Mouse (Mus musculus): ENCODE results near the gene Fam71a. TPM values are rescaled to one million over a fixed set of nuclear protein-coding genes. Genes with fewer than 3 reads are reported as not detected.
A peak's percentile ranks its signal among the peaks of the same experiment; 100 is the strongest.

Fam71a gene
- polyA plus RNA-seq, 1 experiment from 2014 or later, result not detected

GRCm38 (mm10) chr1:191192213-191192612, 27.6 kb upstream of the Fam71a start:
- no peak overlapping the region for H3K4me2 ChIP-seq
- H3K27me3 ChIP-seq, result peaks cover 44% of the 10 kb centered on the region
- H3K4me3 ChIP-seq, result no peak overlapping the region
- H3K27ac ChIP-seq, result no peak overlapping the region
- no peaks in the 10 kb centered on the region for H3K9me3 ChIP-seq
- H3K9ac ChIP-seq, result no peak overlapping the region
- 50% methylated on average over 6 of the region's 6 CpGs for WGBS
- 0 out of 2 replicates have a peak, but pooled peaks cover 5% of the 10 kb centered on the region for H3K4me1 ChIP-seq
- ATAC-seq (ENCODE audit: insufficient number of reproducible peaks, insufficient read depth, low FRiP score, low TSS enrichment, low read depth), result no peak; the same call in 1 of the 2 replicates
- H3K36me3 ChIP-seq, result no peaks in the 10 kb centered on the region

- Histone ChIP-seq H3K4me3 (no peak overlapping the region), H3K36me3 (no peaks in the 10 kb centered on the region), H3K9me3 (no peaks in the 10 kb centered on the region), H3K27me3 (peaks cover 68% of the 10 kb centered on the region), H3K4me2 (no peak overlapping the region), H3K4me1 (peaks cover 25% of the 10 kb centered on the region), H3K27ac (no peak overlapping the region), H3K9ac (no peak overlapping the region)
- no peak for ATAC-seq (ENCODE audit: insufficient number of reproducible peaks, insufficient read depth, low FRiP score, low TSS enrichment, low read depth)
- 44% methylated on average over 6 of the region's 6 CpGs for WGBS
These were observed 25.2 kb upstream of the Fam71a start for GRCm38 (mm10) chr1:191189671-191190372.

GRCm38 (mm10) chr1:191186386-191186770, 21.8 kb upstream of the Fam71a start:
- Histone ChIP-seq H3K4me2 (peak overlapping the region; percentile 99), H3K9me3 (no peaks in the 10 kb centered on the region), H3K36me3 (no peaks in the 10 kb centered on the region), H3K4me1 (peaks cover 45% of the 10 kb centered on the region), H3K27ac (no peak overlapping the region), H3K4me3 (no peak overlapping the region), H3K9ac (no peak overlapping the region), H3K27me3 (peaks cover 92% of the 10 kb centered on the region)
- WGBS, result 4% methylated on average over 7 of the region's 7 CpGs
- no peak for ATAC-seq (ENCODE audit: insufficient number of reproducible peaks, insufficient read depth, low FRiP score, low TSS enrichment, low read depth)

- ATAC-seq (ENCODE audit: insufficient number of reproducible peaks, insufficient read depth, low FRiP score, low TSS enrichment, low read depth), result no peak
- Histone ChIP-seq H3K36me3 (no peaks in the 10 kb centered on the region), H3K27me3 (peaks cover 93% of the 10 kb centered on the region), H3K4me1 (peaks cover 45% of the 10 kb centered on the region), H3K4me2 (peak overlapping the region; percentile 99), H3K4me3 (peak overlapping the region; percentile 60), H3K27ac (no peak overlapping the region), H3K9ac (0 out of 2 replicates have a peak overlapping the region, but pooled peaks have one; percentile 37), H3K9me3 (no peaks in the 10 kb centered on the region)
- WGBS, result under 1% methylated on average over 16 of the region's 16 CpGs
These were observed 21.3 kb upstream of the Fam71a start for GRCm38 (mm10) chr1:191185761-191186385.

- Histone ChIP-seq H3K4me2 (peak overlapping the region; percentile 99), H3K4me3 (peak overlapping the region; percentile 60), H3K4me1 (peaks cover 53% of the 10 kb centered on the region), H3K27me3 (peaks cover 95% of the 10 kb centered on the region), H3K27ac (no peak overlapping the region), H3K9ac (peak overlapping the region; percentile 37; the same call in 1 of the 2 replicates), H3K9me3 (no peaks in the 10 kb centered on the region), H3K36me3 (no peaks in the 10 kb centered on the region)
- no peak for ATAC-seq (ENCODE audit: insufficient number of reproducible peaks, insufficient read depth, low FRiP score, low TSS enrichment, low read depth)
- under 1% methylated on average over 22 of the region's 22 CpGs for WGBS
These were observed 20.2 kb upstream of the Fam71a start for GRCm38 (mm10) chr1:191184841-191185251.

GRCm38 (mm10) chr1:191184066-191184815, 19.6 kb upstream of the Fam71a start:
- H3K27ac ChIP-seq, result no peak overlapping the region
- no peaks in the 10 kb centered on the region for H3K36me3 ChIP-seq
- peaks cover 96% of the 10 kb centered on the region for H3K27me3 ChIP-seq
- ATAC-seq (ENCODE audit: insufficient number of reproducible peaks, insufficient read depth, low FRiP score, low TSS enrichment, low read depth), result no peak
- H3K4me2 ChIP-seq, result peak overlapping the region; percentile 99
- no peaks in the 10 kb centered on the region for H3K9me3 ChIP-seq
- under 1% methylated on average over 42 of the region's 42 CpGs for WGBS
- peaks cover 56% of the 10 kb centered on the region for H3K4me1 ChIP-seq
- peak overlapping the region; percentile 60 for H3K4me3 ChIP-seq
- H3K9ac ChIP-seq, result peak overlapping the region; percentile 65

GRCm38 (mm10) chr1:191183163-191184065, 18.8 kb upstream of the Fam71a start:
- H3K4me2 ChIP-seq, result peak overlapping the region; percentile 99
- peak; percentile 79 for ATAC-seq (ENCODE audit: insufficient number of reproducible peaks, insufficient read depth, low FRiP score, low TSS enrichment, low read depth)
- peaks cover 62% of the 10 kb centered on the region for H3K4me1 ChIP-seq
- H3K9ac ChIP-seq, result peak overlapping the region; percentile 65
- H3K4me3 ChIP-seq, result peak overlapping the region; percentile 60
- WGBS, result under 1% methylated on average over 67 of the region's 67 CpGs
- H3K9me3 ChIP-seq, result no peaks in the 10 kb centered on the region
- no peak overlapping the region for H3K27ac ChIP-seq
- no peaks in the 10 kb centered on the region for H3K36me3 ChIP-seq
- H3K27me3 ChIP-seq, result peaks cover 95% of the 10 kb centered on the region

- Histone ChIP-seq H3K4me1 (peaks cover 70% of the 10 kb centered on the region), H3K4me2 (peak overlapping the region; percentile 99), H3K27ac (no peak overlapping the region), H3K4me3 (peak overlapping the region; percentile 60), H3K9me3 (no peaks in the 10 kb centered on the region), H3K36me3 (no peaks in the 10 kb centered on the region), H3K27me3 (peaks cover 90% of the 10 kb centered on the region), H3K9ac (peak overlapping the region; percentile 65)
- WGBS, result under 1% methylated on average over 61 of the region's 61 CpGs
- ATAC-seq (ENCODE audit: insufficient number of reproducible peaks, insufficient read depth, low FRiP score, low TSS enrichment, low read depth), result no peak
These were observed 18.0 kb upstream of the Fam71a start for GRCm38 (mm10) chr1:191182431-191183162.

- ATAC-seq (ENCODE audit: insufficient number of reproducible peaks, insufficient read depth, low FRiP score, low TSS enrichment, low read depth), result no peak
- Histone ChIP-seq H3K9ac (no peak overlapping the region), H3K4me1 (peaks cover 69% of the 10 kb centered on the region), H3K36me3 (no peaks in the 10 kb centered on the region), H3K9me3 (no peaks in the 10 kb centered on the region), H3K27ac (no peak overlapping the region), H3K4me3 (peak overlapping the region; percentile 60), H3K27me3 (peaks cover 81% of the 10 kb centered on the region), H3K4me2 (peak overlapping the region; percentile 99)
- WGBS, result 42% methylated on average over 12 of the region's 12 CpGs
These were observed 17.0 kb upstream of the Fam71a start for GRCm38 (mm10) chr1:191181469-191182259.

- Histone ChIP-seq H3K36me3 (no peaks in the 10 kb centered on the region), H3K9me3 (no peaks in the 10 kb centered on the region), H3K9ac (no peak overlapping the region), H3K27me3 (peaks cover 68% of the 10 kb centered on the region), H3K4me3 (no peak overlapping the region), H3K4me1 (peaks cover 56% of the 10 kb centered on the region), H3K27ac (no peak overlapping the region), H3K4me2 (no peak overlapping the region)
- ATAC-seq (ENCODE audit: insufficient number of reproducible peaks, insufficient read depth, low FRiP score, low TSS enrichment, low read depth), result no peak
- WGBS, result 59% methylated on average over 4 of the region's 4 CpGs
These were observed 15.8 kb upstream of the Fam71a start for GRCm38 (mm10) chr1:191180397-191180796.

Measured in embryonic facial prominence, embryonic 13.5 days (tissue).